Mouse (Mus musculus): Measurements from ENCODE around the gene 6820408C15Rik.

DNA sequence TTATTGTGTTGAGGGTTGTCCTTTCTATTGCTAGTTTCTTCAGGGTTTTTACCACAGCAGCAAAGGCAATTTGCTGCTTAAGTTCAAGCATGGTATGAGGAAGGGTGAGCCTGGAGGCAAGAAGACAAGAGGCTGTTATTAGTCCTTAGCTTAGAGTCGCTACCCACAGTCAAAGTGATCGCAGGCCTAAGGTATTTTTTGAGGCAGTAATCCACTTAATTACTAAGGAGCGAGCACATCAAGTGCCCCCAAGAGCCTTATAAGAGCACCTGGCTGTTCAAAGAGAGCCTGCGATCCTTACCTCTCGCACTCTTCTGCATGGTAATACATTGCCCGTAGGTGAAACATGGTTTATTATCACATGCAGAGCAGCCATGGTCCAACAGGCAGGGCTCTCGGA, 66.3 kb downstream of the 6820408C15Rik start:
- no peak for TF ChIP-seq CTCF (conservative IDR thresholded peaks at IDR 0.05 in 1 of 2, IDR thresholded peaks at IDR 0.05 in 1 of 2; ENCODE audit: low read depth in 2 of 2, low read length in 2 of 2)
- no peak for TF ChIP-seq NELFE (IDR thresholded peaks at IDR 0.05; ENCODE audit: low read depth, low read length)
- TF ChIP-seq BHLHE40 (IDR thresholded peaks at IDR 0.05; ENCODE audit: low read depth, low read length): no peak
- TF ChIP-seq RAD21 (IDR thresholded peaks at IDR 0.05; ENCODE audit: low read depth, low read length): no peak

Measured in CH12.LX (cell line).